Mouse (Mus musculus): ENCODE results near the gene Stx8. TPM values are rescaled to one million over a fixed set of nuclear protein-coding genes. Genes with fewer than 3 reads are reported as not detected.

Gene Stx8
- total RNA-seq, 2 experiments from 2014 or later: 22.6 to 27.3 TPM

- intact Hi-C loops (cut with DNase I; ENCODE audit: low total_unique reads): no loop called here
- DNase-seq: peak; percentile 75
Measured at GRCm38 (mm10) chr11:68030771-68031170, 64.8 kb downstream of the Stx8 start.

- no peak for DNase-seq
Measured at GRCm38 (mm10) chr11:68032448-68032847, 66.5 kb downstream of the Stx8 start.

GRCm38 (mm10) chr11:68033331-68033926 is 67.4 kb downstream of the Stx8 start:
- no peak for DNase-seq
- intact Hi-C loops (cut with DNase I; ENCODE audit: low total_unique reads): no loop called here

More at GRCm38 (mm10) chr11:68032448-68032847, 66.5 kb downstream of the Stx8 start:
- intact Hi-C loops (cut with DNase I; ENCODE audit: low total_unique reads): no loop called here

GRCm38 (mm10) chr11:68034422-68034821 is 68.4 kb downstream of the Stx8 start:
- DNase-seq: no peak
- intact Hi-C loops (cut with DNase I; ENCODE audit: low total_unique reads): no loop called here

GRCm38 (mm10) chr11:68035303-68035891 is 69.4 kb downstream of the Stx8 start:
- intact Hi-C loops (cut with DNase I; ENCODE audit: low total_unique reads): no loop called here

GRCm38 (mm10) chr11:68036133-68036959 is 70.4 kb downstream of the Stx8 start:
- DNase-seq: no peak
- intact Hi-C loops (cut with DNase I; ENCODE audit: low total_unique reads): no loop called here

More at GRCm38 (mm10) chr11:68035303-68035891, 69.4 kb downstream of the Stx8 start:
- no peak for DNase-seq

- intact Hi-C loops (cut with DNase I; ENCODE audit: low total_unique reads): no loop called here
- DNase-seq: no peak
Measured at GRCm38 (mm10) chr11:68037093-68037492, 71.1 kb downstream of the Stx8 start.

- intact Hi-C loops (cut with DNase I; ENCODE audit: low total_unique reads): no loop called here
- DNase-seq: no peak
Measured at GRCm38 (mm10) chr11:68038101-68038500, 72.1 kb downstream of the Stx8 start.

- intact Hi-C loops (cut with DNase I; ENCODE audit: low total_unique reads): no loop called here
- DNase-seq: no peak
Measured at GRCm38 (mm10) chr11:68044181-68044580, 78.2 kb downstream of the Stx8 start.

GRCm38 (mm10) chr11:68046916-68047315 is 80.9 kb downstream of the Stx8 start:
- no peak for DNase-seq
- intact Hi-C loops (cut with DNase I; ENCODE audit: low total_unique reads): no loop called here

GRCm38 (mm10) chr11:68049261-68050165 is 83.5 kb downstream of the Stx8 start:
- DNase-seq: peak; percentile 19
- intact Hi-C loops (cut with DNase I; ENCODE audit: low total_unique reads): no loop called here

- no peak for DNase-seq
- intact Hi-C loops (cut with DNase I; ENCODE audit: low total_unique reads): no loop called here
Measured at GRCm38 (mm10) chr11:68050725-68051124, 84.7 kb downstream of the Stx8 start.

GRCm38 (mm10) chr11:68051305-68051704 is 85.3 kb downstream of the Stx8 start:
- no peak for DNase-seq

GRCm38 (mm10) chr11:68058466-68059201 is 92.6 kb downstream of the Stx8 start:
- intact Hi-C loops (cut with DNase I; ENCODE audit: low total_unique reads): no loop called here
- peak; percentile 20 for DNase-seq

More at GRCm38 (mm10) chr11:68051305-68051704, 85.3 kb downstream of the Stx8 start:
- intact Hi-C loops (cut with DNase I; ENCODE audit: low total_unique reads): no loop called here

GRCm38 (mm10) chr11:68060651-68061050 is 94.7 kb downstream of the Stx8 start:
- DNase-seq: no peak
- intact Hi-C loops (cut with DNase I; ENCODE audit: low total_unique reads): no loop called here

- no peak for DNase-seq
- intact Hi-C loops (cut with DNase I; ENCODE audit: low total_unique reads): no loop called here
Measured at GRCm38 (mm10) chr11:68062116-68062515, 96.1 kb downstream of the Stx8 start.

GRCm38 (mm10) chr11:68067806-68068205 is 101.8 kb downstream of the Stx8 start:
- DNase-seq: no peak
- intact Hi-C loops (cut with DNase I; ENCODE audit: low total_unique reads): no loop called here

GRCm38 (mm10) chr11:68070086-68070485 is 104.1 kb downstream of the Stx8 start:
- intact Hi-C loops (cut with DNase I; ENCODE audit: low total_unique reads): no loop called here
- DNase-seq: no peak

- DNase-seq: no peak
- intact Hi-C loops (cut with DNase I; ENCODE audit: low total_unique reads): no loop called here
Measured at GRCm38 (mm10) chr11:68071836-68072235, 105.8 kb downstream of the Stx8 start.

Measured in gastrocnemius, postnatal 14 days (tissue).